22 mouse cellular contexts compared by ENCODE assay signal in genomic region chr10:43008116-43008515, GRCm38 (mm10).
A peak's percentile ranks its signal among the peaks of the same experiment; 100 is the strongest.
DNase-seq lines count a peak whose midpoint lies in the region; ATAC-seq and TF ChIP-seq lines count a peak whose summit lies in the region.
"Had no signal": no experiment of that assay in that cellular context is flagged by ENCODE, and none has a peak within 500 bp of the region (broad histone marks: within the 10 kb centered on the region; RNA-seq: fewer than 3 reads in every experiment).

No protein-coding gene starts in this region.

- TF ChIP-seq CTCF in E14TG2a.4 (conservative IDR thresholded peaks at IDR 0.05; ENCODE audit: low read length) (no peak), ES-Bruce4 (IDR thresholded peaks at IDR 0.05; ENCODE audit: low read depth, low read length) (no peak)

- 38% methylated on average over 11 of the region's 11 CpGs for WGBS in heart, embryonic 10.5 days
- 37% methylated on average over 11 of the region's 11 CpGs for WGBS in heart, embryonic 16.5 days

- no peak for TF ChIP-seq EP300 in ES-Bruce4 (IDR thresholded peaks at IDR 0.05; ENCODE audit: insufficient read depth, low read depth, low read length)

- peak overlapping the region; percentile 19; the same call in 1 of the 2 replicates for H3K4me2 ChIP-seq in heart, embryonic 16.5 days (ENCODE audit: low read depth, low read length)
- H3K4me2 ChIP-seq: limb, embryonic 15.5 days; lung, embryonic 14.5 days; neural tube, embryonic 15.5 days had no signal

- peak; percentile 82 for ATAC-seq in heart, embryonic 16.5 days (replicated peaks; ENCODE audit: extremely low read depth, insufficient read depth, low FRiP score)
- ATAC-seq: forebrain, embryonic 16.5 days had no signal

- no peaks in the 10 kb centered on the region for H3K36me3 ChIP-seq in E14TG2a.4 (ENCODE audit: insufficient read depth, low read length)
- no peaks in the 10 kb centered on the region for H3K36me3 ChIP-seq in ES-Bruce4 (ENCODE audit: control insufficient read depth, insufficient read depth, low read length, poor library complexity, severe bottlenecking)
- H3K36me3 ChIP-seq in heart, embryonic 10.5 days: no peaks in the 10 kb centered on the region
- H3K36me3 ChIP-seq in heart, embryonic 16.5 days (ENCODE audit: control insufficient read depth, insufficient read depth): 0 out of 2 replicates have a peak, but pooled peaks cover 3% of the 10 kb centered on the region
- H3K36me3 ChIP-seq: limb, embryonic 15.5 days; neural tube, embryonic 15.5 days had no signal

- peaks cover 76% of the 10 kb centered on the region for H3K27me3 ChIP-seq in E14TG2a.4 (ENCODE audit: insufficient read depth, low read length)
- H3K27me3 ChIP-seq in ES-Bruce4 (ENCODE audit: control insufficient read depth, insufficient read depth, low read length, poor library complexity, severe bottlenecking): no peaks in the 10 kb centered on the region
- no peaks in the 10 kb centered on the region for H3K27me3 ChIP-seq in heart, embryonic 10.5 days (ENCODE audit: insufficient read depth, poor library complexity, severe bottlenecking)
- no peaks in the 10 kb centered on the region for H3K27me3 ChIP-seq in heart, embryonic 16.5 days (ENCODE audit: control insufficient read depth, insufficient read depth, low read length)
- H3K27me3 ChIP-seq: neural tube, embryonic 15.5 days had no signal

- H3K4me3 ChIP-seq in E14TG2a.4 (replicated peaks; ENCODE audit: low read length) (peak overlapping the region; percentile 17; the same call in 1 of the 2 replicates), ES-Bruce4 (ENCODE audit: low read depth, low read length) (0 out of 2 replicates have a peak overlapping the region, but pooled peaks have one; percentile 35)
- peak overlapping the region; percentile 2; the same call in 1 of the 2 replicates for H3K4me3 ChIP-seq in heart, embryonic 10.5 days
- H3K4me3 ChIP-seq in heart, embryonic 16.5 days (ENCODE audit: low read length): no peak overlapping the region
- H3K4me3 ChIP-seq: embryonic facial prominence, embryonic 10.5 days; hindbrain, embryonic 10.5 days; limb, embryonic 15.5 days; megakaryocyte, embryonic 14.5 days; neural tube, embryonic 15.5 days had no signal

- H3K9me3 ChIP-seq in E14TG2a.4 (ENCODE audit: low read length) (no peaks in the 10 kb centered on the region), ES-Bruce4 (replicated peaks; ENCODE audit: control insufficient read depth, insufficient read depth, low read length, poor library complexity, severe bottlenecking) (no peaks in the 10 kb centered on the region)
- no peaks in the 10 kb centered on the region for H3K9me3 ChIP-seq in heart, embryonic 10.5 days
- no peaks in the 10 kb centered on the region for H3K9me3 ChIP-seq in heart, embryonic 16.5 days (replicated peaks; ENCODE audit: control insufficient read depth, low read length)
- H3K9me3 ChIP-seq: embryonic facial prominence, embryonic 10.5 days; hindbrain, embryonic 10.5 days; limb, embryonic 15.5 days; megakaryocyte, embryonic 14.5 days; neural tube, embryonic 15.5 days had no signal

- no peak overlapping the region for H3K27ac ChIP-seq in ES-Bruce4 (ENCODE audit: insufficient read depth, low read length)
- H3K27ac ChIP-seq in heart, embryonic 10.5 days: no peak overlapping the region
- H3K27ac ChIP-seq in heart, embryonic 16.5 days (ENCODE audit: low read length): peak overlapping the region; percentile 80
- H3K27ac ChIP-seq: embryonic facial prominence, embryonic 10.5 days; hindbrain, embryonic 10.5 days; kidney, postnatal 0 days; limb, embryonic 15.5 days; liver, embryonic 14.5 days; neural tube, embryonic 15.5 days; stomach, postnatal 0 days had no signal

- TF ChIP-seq POLR2A in ES-Bruce4 (IDR thresholded peaks at IDR 0.05; ENCODE audit: insufficient read depth, low read length): no peak

- no peak overlapping the region for H3K9ac ChIP-seq in ES-Bruce4 (ENCODE audit: low read depth, poor library complexity, severe bottlenecking)
- no peak overlapping the region for H3K9ac ChIP-seq in heart, embryonic 16.5 days (ENCODE audit: low read length)
- H3K9ac ChIP-seq: limb, embryonic 15.5 days; liver, embryonic 14.5 days; lung, embryonic 14.5 days; neural tube, embryonic 15.5 days had no signal

- peaks cover 29% of the 10 kb centered on the region for H3K4me1 ChIP-seq in E14TG2a.4 (replicated peaks; ENCODE audit: low read depth, low read length)
- no peaks in the 10 kb centered on the region for H3K4me1 ChIP-seq in ES-Bruce4 (ENCODE audit: control insufficient read depth, insufficient read depth, low read length)
- peaks cover 19% of the 10 kb centered on the region for H3K4me1 ChIP-seq in heart, embryonic 10.5 days
- peaks cover 27% of the 10 kb centered on the region for H3K4me1 ChIP-seq in heart, embryonic 16.5 days (ENCODE audit: control insufficient read depth, insufficient read depth, low read length)
- H3K4me1 ChIP-seq: megakaryocyte, embryonic 14.5 days had no signal

- DNase-seq in heart, embryonic 10.5 days (ENCODE audit: low spot score): no peak
- DNase-seq in adrenal gland, adult (ENCODE audit: inconsistent age in 2 of 2, low spot score in 1 of 2): no peak
- DNase-seq in testis, postnatal 14 days (ENCODE audit: low spot score): no peak
- DNase-seq in kidney, postnatal 10 days: no peak
- DNase-seq: adrenal gland, postnatal 25 days; cerebellum, adult 9-10 months; gastrocnemius, postnatal 25 days; kidney, adult 18-20 months; left cerebral cortex, postnatal 4 days; lung, embryonic 14.5 days had no signal
